Mouse (Mus musculus) adrenal gland, adult (tissue): ENCODE data around the gene AU022252.
A peak's percentile ranks its signal among the peaks of the same experiment; 100 is the strongest.

ENCODE experiments used
- DNase-seq, 2 experiments: peaks; one replicate each; pipeline ENCODE4 v3.0.0; 2022 to 2023; ENCODE audit warnings: low spot score in 1 of 2; ENCODE audit not compliant: inconsistent age in 2 of 2

AU022252 gene

GRCm38 (mm10) chr4:119189864-119190263 is 42.6 kb downstream of the AU022252 start, which contains the start of gene Ermap:
TSS of gene Ermap (minus strand) at chr4:119190011.
- no peak for DNase-seq

GRCm38 (mm10) chr4:119189392-119189791 is 43.1 kb downstream of the AU022252 start:
- DNase-seq: no peak

- DNase-seq: no peak
Measured at GRCm38 (mm10) chr4:119188060-119188785, 44.3 kb downstream of the AU022252 start.

GRCm38 (mm10) chr4:119185771-119186170 is 46.7 kb downstream of the AU022252 start:
- no peak for DNase-seq

- no peak for DNase-seq
Measured at GRCm38 (mm10) chr4:119183525-119183924, 49.0 kb downstream of the AU022252 start.

GRCm38 (mm10) chr4:119181456-119181855 is 51.1 kb downstream of the AU022252 start:
- DNase-seq: peak in 1 of 2 experiments; percentile 37

GRCm38 (mm10) chr4:119180133-119180707 is 52.3 kb downstream of the AU022252 start:
- peak in 1 of 2 experiments; percentile 70 for DNase-seq

- DNase-seq: peak; percentile 33 to 75
Measured at GRCm38 (mm10) chr4:119178331-119178730, 54.2 kb downstream of the AU022252 start.

- peak in 1 of 2 experiments; percentile 56 for DNase-seq
Measured at GRCm38 (mm10) chr4:119177702-119178101, 54.8 kb downstream of the AU022252 start.

GRCm38 (mm10) chr4:119173851-119174453 is 58.6 kb downstream of the AU022252 start, which contains the start of gene Zfp691:
TSS of gene Zfp691 (minus strand) at chr4:119174195.
- peak; percentile 95 to 98 for DNase-seq

GRCm38 (mm10) chr4:119172919-119173650 is 59.4 kb downstream of the AU022252 start:
- no peak for DNase-seq

GRCm38 (mm10) chr4:119167663-119168062 is 64.8 kb downstream of the AU022252 start:
- peak; percentile 80 to 95 for DNase-seq

GRCm38 (mm10) chr4:119167068-119167467 is 65.4 kb downstream of the AU022252 start:
- no peak for DNase-seq

GRCm38 (mm10) chr4:119165916-119166315 is 66.6 kb downstream of the AU022252 start:
- DNase-seq: peak in 1 of 2 experiments; percentile 58

- peak in 1 of 2 experiments; percentile 27 for DNase-seq
Measured at GRCm38 (mm10) chr4:119162990-119163389, 69.5 kb downstream of the AU022252 start.

- no peak for DNase-seq
Measured at GRCm38 (mm10) chr4:119161358-119161757, 71.2 kb downstream of the AU022252 start.

GRCm38 (mm10) chr4:119157891-119158290 is 74.6 kb downstream of the AU022252 start:
- DNase-seq: no peak

GRCm38 (mm10) chr4:119157186-119157585 is 75.3 kb downstream of the AU022252 start:
- DNase-seq: peak; percentile 61 to 90
